Mouse (Mus musculus): ENCODE measurements at regions not wholly inside any gene's neighbourhood (a gene's known extent, or its start where the extent isn't known, plus 50 kb on each side); places are given as distances from the start of the nearest gene placed in this dataset.

GRCm38 (mm10) chr9:89793018-89793417 lies 54.7 kb upstream of the Ankrd34c start:
- TF ChIP-seq POLR2A (IDR thresholded peaks at IDR 0.05; ENCODE audit: extremely low read depth, insufficient read depth, low read length) (no peak), CTCF (IDR thresholded peaks at IDR 0.05; ENCODE audit: low read depth, low read length) (peak; percentile 83)

Data from liver, adult 2 months (tissue).